8 mouse cellular contexts compared by ENCODE assay signal in genomic region chr4:137728399-137729154, GRCm38 (mm10).
A peak's percentile ranks its signal among the peaks of the same experiment; 100 is the strongest.
DNase-seq lines count a peak whose midpoint lies in the region; ATAC-seq lines count a peak whose summit lies in the region.

No protein-coding gene starts in this region.

- peaks cover 28% of the 10 kb centered on the region for H3K4me1 ChIP-seq in heart, embryonic 15.5 days (replicated peaks)
- H3K4me1 ChIP-seq in liver, embryonic 11.5 days (replicated peaks; ENCODE audit: control insufficient read depth, insufficient read depth, low read length): peaks cover 17% of the 10 kb centered on the region
- H3K4me1 ChIP-seq in stomach, embryonic 15.5 days: peaks cover 24% of the 10 kb centered on the region; the same call in 1 of the 2 replicates

- no peak overlapping the region for H3K9ac ChIP-seq in heart, embryonic 15.5 days
- no peak overlapping the region for H3K9ac ChIP-seq in liver, embryonic 11.5 days (ENCODE audit: low read depth, low read length)
- no peak overlapping the region for H3K9ac ChIP-seq in stomach, embryonic 15.5 days

- H3K36me3 ChIP-seq in heart, embryonic 15.5 days: no peaks in the 10 kb centered on the region
- H3K36me3 ChIP-seq in liver, embryonic 11.5 days (ENCODE audit: control insufficient read depth, insufficient read depth, low read length): no peaks in the 10 kb centered on the region
- no peaks in the 10 kb centered on the region for H3K36me3 ChIP-seq in stomach, embryonic 15.5 days

- peak overlapping the region; percentile 18; the same call in 1 of the 2 replicates for H3K4me3 ChIP-seq in heart, embryonic 15.5 days
- peak overlapping the region; percentile 8; the same call in 1 of the 2 replicates for H3K4me3 ChIP-seq in liver, embryonic 11.5 days (ENCODE audit: low read depth, low read length)
- H3K4me3 ChIP-seq in stomach, embryonic 15.5 days (replicated peaks): no peak overlapping the region; the same call in 1 of the 2 replicates

- peaks cover 93% of the 10 kb centered on the region for H3K27me3 ChIP-seq in heart, embryonic 15.5 days
- peaks cover 43% of the 10 kb centered on the region for H3K27me3 ChIP-seq in liver, embryonic 11.5 days (replicated peaks; ENCODE audit: control insufficient read depth, insufficient read depth, low read length)
- peaks cover 19% of the 10 kb centered on the region for H3K27me3 ChIP-seq in stomach, embryonic 15.5 days (replicated peaks)

- 7% methylated on average over 17 of the region's 17 CpGs for WGBS in heart, embryonic 15.5 days
- WGBS in liver, embryonic 11.5 days: 6% methylated on average over 17 of the region's 17 CpGs
- 20% methylated on average over 17 of the region's 17 CpGs for WGBS in stomach, embryonic 15.5 days

- no peak overlapping the region for H3K27ac ChIP-seq in heart, embryonic 15.5 days
- no peak overlapping the region for H3K27ac ChIP-seq in liver, embryonic 11.5 days (ENCODE audit: low read depth, low read length)
- H3K27ac ChIP-seq in stomach, embryonic 15.5 days: no peak overlapping the region

- H3K9me3 ChIP-seq in heart, embryonic 15.5 days (replicated peaks): no peaks in the 10 kb centered on the region
- H3K9me3 ChIP-seq in liver, embryonic 11.5 days (ENCODE audit: control insufficient read depth, low read length): no peaks in the 10 kb centered on the region
- H3K9me3 ChIP-seq in stomach, embryonic 15.5 days: no peaks in the 10 kb centered on the region

- no peak for ATAC-seq in heart, embryonic 15.5 days (replicated peaks; ENCODE audit: insufficient number of reproducible peaks, insufficient read depth, low FRiP score, low read depth)
- ATAC-seq in liver, embryonic 11.5 days (replicated peaks; ENCODE audit: low FRiP score): no peak
- ATAC-seq in stomach, embryonic 15.5 days (ENCODE audit: insufficient read depth, low FRiP score, low read depth): no peak

- DNase-seq in layer of hippocampus, adult 11-12 months (ENCODE audit: low spot score): peak; percentile 44
- no peak for DNase-seq in layer of hippocampus, adult 9-10 months (ENCODE audit: low spot score)
- peak; percentile 75 for DNase-seq in embryo, embryonic 11 days
- DNase-seq in liver, embryonic 11.5 days (ENCODE audit: low spot score): no peak
- DNase-seq in spleen, postnatal 4 days (ENCODE audit: low spot score in 2 of 2): no peak
- DNase-seq in urinary bladder, adult 18-20 months (ENCODE audit: low spot score in 2 of 2): no peak

- H3K4me2 ChIP-seq in heart, embryonic 15.5 days: peak overlapping the region; percentile 30; the same call in 1 of the 2 replicates
- H3K4me2 ChIP-seq in liver, embryonic 11.5 days: peak overlapping the region; percentile 44
- H3K4me2 ChIP-seq in stomach, embryonic 15.5 days: peak overlapping the region; percentile 34; the same call in 1 of the 2 replicates

Comparison
In these comparisons a context has a peak if more than half of its experiments do, and no peak if none do; other contexts are left out.
1. DNase-seq: peak in layer of hippocampus, adult 11-12 months (single experiment) and embryo, embryonic 11 days (single experiment); none in layer of hippocampus, adult 9-10 months (single experiment), liver, embryonic 11.5 days (single experiment), spleen, postnatal 4 days (0 of 2) and urinary bladder, adult 18-20 months (0 of 2).
2. Peak in every context shown above with its lines, with median percentiles within 50 percentile points of each other: H3K4me2 ChIP-seq.